Mouse (Mus musculus): Measurements from ENCODE around the gene Mmp11.

Gene Mmp11

DNA sequence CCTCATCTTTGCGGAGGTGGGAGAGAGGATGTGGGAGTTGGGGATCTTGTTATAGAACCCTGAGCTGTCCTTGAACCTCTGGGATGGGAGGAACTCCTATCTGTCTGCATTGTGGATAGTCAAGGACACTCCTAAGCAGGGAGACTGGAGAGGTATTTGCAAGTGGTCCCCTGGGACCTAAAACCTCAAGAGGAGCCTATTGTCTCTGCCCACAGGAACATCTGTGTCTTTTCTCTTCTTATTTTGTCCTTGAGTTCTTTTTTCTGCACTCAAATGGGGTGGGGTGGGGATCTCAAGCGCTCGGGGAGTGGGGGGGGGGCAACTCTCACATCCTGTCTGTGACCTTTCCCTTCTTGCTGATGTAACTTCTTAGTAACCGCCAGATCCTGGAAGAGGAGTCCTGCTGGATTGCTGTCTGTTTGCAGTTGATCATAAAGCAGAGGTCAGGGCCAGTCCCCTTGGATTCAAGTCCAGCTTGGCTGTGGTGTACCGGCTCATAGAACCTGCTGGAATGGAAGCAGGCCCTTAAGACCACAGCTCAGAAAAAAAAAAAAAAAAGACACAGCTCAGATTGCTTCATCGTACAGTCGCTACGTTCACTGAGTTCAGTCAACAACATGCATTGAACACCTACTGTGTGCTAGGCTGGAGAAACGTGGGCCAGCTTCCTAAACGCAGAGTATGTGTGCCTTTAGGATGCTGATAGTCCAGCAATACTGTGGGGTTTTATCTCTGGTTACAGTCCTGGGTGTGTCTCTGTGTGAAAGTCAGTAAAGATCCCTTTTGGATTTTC, 1.8 kb upstream of the Mmp11 start:
- in situ Hi-C loops (cut with MboI): no loop called here

DNA sequence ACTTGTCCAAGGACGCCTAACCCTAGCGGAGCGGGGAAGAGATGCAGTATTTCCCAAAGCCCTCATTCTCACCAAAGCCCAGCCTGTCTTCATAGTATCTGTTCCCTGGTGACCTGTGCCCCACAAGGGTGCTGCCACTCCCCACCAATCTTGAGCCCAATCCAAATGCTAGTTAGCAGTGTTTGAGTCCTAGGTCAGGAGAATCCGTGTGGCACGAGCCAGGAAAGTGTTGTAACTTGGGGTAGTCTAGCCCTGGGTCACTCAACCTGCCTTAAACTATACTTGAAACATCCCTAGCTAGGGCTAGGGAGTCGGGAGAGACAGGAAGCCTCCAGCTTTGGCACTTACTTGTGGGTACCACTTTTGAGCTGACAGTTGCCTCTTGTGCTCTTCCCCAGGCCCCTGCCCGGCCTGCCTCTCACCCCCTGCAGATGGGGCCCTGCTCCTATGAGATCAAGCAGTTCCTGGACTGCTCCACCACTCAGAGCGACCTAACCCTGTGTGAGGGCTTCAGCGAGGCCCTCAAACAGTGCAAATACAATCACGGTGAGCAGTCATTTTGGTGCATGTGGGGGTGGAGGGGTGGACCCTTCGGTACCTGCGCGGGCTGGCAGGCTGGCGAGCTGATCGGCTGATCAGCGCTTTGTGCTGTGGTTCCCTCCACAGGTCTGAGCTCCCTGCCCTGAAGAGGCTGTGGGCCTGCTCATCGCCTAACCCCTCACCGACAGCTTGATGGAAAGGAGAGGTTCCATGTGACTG, 792 bp upstream of the Mmp11 start:
- in situ Hi-C loops (cut with MboI): no loop called here

DNA sequence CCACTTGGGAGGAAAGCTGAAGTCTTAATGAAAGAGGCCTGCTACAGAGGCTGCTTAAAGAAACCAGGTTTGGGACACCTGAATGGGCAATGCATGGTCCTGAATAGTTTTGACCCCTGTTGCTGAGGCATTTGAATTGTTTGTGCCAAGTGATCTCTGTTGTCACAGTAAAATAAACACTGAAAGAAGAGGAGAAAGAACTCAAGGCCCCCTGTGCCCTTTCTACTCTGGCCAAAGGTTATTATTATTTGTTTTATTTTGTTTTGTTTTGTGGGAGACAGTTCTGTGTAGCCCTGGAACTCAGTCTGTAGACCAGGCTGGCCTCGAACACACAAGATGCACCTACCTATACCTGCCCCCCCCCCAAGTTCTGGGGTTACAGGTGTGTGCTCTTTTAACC, 1.3 kb downstream of the Mmp11 start:
- in situ Hi-C loops (cut with MboI): no loop called here

DNA sequence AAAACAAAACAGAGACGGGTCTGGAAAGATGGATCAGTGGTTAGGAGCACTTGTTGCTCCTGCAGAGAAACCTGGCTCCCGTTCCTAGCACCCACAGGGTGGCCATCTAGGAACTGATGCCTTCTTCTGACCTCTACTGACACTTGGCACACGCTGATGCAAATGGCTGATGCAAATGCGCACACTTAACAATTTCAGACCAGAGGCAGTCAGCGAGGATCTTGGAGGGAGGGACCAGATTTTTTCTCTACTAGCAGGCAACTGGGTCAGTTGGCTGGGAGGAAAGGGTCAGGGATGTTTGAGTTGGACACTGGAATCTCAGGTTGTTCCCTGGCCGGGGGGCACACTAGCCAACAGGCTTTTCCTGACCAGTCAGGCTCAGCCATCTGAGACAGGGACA, 3.4 kb downstream of the Mmp11 start, which contains the start of gene Chchd10:
Gene Chchd10 (plus strand): TSS at position 240 of the 400 bp plus-strand sequence.
- in situ Hi-C loops (cut with MboI): no loop called here

DNA sequence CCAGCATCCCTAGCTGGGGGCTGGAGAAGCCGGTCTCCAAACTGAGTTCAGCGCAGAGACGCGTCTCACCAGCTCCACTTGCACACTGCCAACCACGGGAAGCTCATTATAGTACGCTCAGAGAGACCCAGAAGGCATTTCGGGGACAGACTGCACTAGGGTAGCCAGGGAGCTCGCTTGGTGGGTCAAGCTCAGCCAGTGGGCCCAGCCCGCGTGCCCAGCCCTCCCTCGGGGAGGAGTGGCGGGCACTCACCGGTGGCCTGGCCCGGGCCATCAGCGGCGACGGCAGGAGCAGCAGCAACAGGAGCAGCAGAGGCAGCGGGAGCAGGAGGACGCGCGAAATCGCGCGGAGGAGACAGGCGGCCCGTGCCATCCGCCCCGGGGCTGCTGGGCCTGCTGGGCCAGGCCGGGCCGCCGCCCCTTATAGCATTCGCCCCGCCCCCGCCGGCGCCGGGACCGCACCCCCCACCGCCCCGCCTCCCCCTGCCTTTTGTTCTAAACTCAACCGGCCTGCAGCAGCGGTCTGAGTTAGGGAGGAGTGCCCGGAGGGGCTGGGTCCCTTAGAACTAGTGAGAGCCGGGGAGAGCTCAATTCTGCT, 4.1 kb downstream of the Mmp11 start:
- in situ Hi-C loops (cut with MboI): no loop called here

DNA sequence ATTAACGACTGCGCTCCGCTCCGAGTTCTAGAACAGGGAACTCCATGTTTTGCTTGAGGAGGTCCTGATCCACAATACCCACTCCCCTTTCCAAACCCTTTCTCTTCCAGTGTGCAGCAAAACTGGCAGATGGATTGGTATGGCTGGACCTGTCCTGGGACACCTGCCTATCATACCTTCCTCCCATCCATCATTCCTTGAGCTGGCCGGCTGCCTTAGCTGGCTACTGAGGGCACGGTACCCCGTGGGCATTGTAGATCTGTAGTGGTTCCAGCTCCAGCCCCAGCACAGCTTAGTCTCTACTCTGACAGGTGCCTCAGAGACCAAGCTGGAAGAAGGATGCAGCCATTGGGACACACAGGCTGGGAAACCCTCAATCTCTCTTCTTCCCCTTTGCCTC, 5.0 kb downstream of the Mmp11 start:
- in situ Hi-C loops (cut with MboI): no loop called here

DNA sequence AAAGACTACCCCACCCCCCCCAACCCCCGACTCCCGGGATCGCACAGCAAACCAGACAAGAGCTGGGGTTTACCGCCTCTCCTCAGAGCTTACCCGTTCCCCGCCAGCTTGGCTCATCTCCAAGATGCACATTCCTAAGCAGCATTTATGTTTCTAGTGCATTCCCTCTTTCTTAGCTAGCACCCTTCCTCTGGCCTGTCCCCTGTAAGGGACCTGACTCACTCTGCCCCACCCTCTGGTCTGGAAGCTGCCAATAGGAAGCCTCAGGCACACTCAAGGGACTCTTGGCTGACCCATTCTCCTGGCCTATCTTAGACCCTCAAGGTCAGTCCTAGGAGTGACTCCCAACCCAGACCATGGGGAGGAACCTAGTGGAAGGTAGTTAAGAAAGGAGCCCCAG, 6.0 kb downstream of the Mmp11 start:
- in situ Hi-C loops (cut with MboI): no loop called here

DNA sequence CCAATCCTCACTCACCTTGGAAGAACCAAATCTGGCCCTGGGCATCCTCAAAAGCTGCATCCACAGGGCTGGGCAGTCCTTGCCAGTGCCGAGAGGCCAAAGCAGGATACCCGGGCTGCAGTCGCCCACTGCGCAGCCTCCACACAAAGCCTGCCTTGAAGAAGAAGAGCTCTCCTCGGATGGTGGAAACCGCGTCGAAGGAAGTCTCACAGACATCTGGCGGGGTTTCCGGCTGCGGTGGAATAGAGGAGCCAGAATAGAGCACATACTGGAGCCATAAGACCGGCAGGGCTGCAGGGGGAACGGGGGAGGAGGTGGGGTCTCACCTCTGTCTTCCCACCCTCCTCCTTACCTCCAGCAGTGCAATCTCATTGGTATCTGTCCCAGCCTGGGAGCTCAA, 9.9 kb downstream of the Mmp11 start:
- in situ Hi-C loops (cut with MboI): no loop called here

DNA sequence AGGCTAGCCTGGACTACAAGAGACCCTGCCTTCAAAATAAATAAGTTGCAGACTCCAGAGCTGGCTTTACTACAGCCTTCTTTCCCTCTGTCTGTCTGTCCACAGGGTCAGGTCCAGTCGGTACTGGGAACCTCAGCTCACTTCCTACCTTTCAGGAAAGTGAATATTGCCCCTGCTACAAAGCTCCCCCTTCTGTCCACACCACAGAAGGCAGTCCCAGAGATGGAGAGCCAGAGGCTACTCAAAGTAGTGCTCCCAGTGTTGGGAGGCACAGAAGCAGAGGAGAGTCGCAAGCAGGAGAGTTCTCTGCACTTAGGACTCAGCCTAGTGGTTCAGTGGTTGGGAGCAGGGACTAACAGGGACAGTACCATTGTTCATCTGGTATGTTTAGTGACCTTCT, 12.0 kb downstream of the Mmp11 start:
- in situ Hi-C loops (cut with MboI): no loop called here

DNA sequence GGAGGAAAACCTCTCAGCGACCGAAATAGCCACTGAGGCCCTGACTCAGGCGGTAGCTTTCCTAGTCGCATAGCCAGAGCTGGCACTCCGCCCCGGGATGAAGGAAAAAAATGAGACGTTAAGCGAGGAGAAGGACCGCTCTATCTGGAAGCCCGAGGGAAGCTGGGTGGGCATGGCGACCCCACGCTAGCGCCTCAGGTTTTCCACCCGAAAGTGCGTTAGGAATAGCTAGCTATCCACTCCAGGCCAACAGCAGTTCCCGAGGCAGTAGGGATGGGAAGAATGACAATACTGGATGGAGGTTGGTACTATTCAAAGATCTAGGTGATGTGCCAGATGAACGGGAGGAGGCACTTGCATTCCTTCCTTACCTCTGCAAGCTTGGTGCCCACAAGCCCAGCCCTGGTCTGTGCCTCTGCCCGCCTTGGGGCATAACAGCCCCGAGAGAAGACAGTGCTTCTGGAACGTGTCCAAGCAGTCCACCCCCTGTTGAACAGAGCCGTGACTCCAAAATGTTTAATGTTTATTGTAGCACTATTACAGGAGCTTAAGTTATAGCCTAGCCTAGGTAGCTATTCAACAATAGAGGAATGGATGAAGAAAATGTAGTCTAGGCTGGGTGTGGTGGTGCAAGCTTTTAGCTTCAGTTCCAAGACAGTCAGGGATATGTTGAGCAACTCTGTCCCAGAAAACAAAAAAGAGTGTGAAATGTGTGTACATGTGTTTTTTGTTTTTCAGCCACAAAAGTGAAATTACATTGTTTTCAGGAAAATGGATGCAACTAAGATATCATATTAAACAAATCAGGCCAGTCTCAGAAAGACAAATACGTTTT, 14.4 kb downstream of the Mmp11 start:
- in situ Hi-C loops (cut with MboI): no loop called here

DNA sequence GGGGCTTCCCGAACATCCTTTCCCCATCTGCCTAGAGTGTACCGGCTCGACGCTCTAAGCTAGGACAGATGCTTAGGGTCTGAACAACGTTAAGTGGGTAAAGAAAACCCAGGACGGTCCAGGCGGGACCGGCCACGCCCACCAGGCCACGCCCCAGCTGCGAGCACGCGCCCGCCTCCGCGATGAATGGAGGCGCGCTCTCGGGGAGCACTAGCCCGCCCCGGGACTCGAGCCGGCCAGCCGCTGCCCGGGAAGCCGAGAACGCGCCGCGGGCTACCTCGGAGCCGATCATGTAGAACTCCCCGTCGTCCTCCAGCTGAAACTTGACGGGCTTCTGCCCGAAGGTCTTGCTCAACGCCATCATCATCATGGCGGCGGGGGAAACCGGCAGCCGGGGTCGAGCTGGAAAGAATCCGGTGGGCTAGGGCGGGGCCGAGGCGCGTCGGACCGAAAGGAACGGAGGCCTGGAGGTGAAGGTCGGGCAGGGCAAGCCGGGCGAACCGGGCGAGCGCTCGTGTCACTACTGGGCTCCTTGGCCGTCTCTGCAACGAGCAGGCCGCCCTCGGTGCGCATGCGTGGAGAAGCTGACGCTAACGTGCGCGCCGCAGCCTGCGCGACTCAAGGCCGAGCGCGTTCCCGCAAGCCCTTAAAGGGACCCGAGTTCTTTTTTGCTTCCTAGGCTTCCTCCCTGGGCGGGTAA, 15.1 kb downstream of the Mmp11 start, which contains the start of gene Smarcb1:
Gene Smarcb1 (minus strand): TSS at position 592 of the 700 bp plus-strand sequence.
- in situ Hi-C loops (cut with MboI): no loop called here

DNA sequence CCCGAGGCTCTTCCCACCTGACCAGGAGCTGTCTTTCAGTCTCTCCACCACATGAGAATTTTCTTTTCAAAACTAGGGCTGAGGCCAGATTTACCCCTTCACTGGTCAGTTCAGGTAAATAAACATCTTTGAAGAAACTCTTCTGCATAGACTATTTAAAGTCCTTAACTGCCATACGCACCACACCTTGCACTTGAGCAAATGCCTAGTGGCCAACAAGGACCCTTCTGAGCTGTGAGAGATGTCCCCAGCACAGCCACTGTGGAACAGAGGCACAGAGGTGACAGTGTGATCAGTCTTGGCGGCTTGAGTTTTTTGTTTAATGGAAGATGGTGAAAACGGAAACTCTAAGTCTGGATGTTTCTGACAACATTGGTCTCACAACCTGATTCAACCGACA, 17.3 kb downstream of the Mmp11 start:
- in situ Hi-C loops (cut with MboI): no loop called here

DNA sequence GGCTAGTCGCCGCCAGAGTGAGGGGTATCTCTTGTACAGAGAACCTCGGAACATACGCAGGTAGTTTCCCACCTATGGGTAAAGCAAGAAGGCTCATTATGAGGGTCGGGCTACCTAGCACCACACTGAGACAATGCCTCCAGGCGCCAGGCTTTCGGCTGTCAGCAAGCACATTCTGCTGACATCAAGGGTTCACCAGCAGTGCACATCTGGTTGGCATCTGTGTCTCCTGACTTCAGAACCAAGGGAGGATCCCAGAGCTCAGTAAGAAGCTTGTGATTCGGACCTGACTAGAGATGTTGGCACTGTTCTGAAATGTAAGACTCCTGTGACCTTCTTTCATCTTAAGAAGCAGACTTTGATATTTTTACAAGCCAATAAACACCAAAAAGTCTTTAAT, 19.5 kb downstream of the Mmp11 start:
- in situ Hi-C loops (cut with MboI): no loop called here

DNA sequence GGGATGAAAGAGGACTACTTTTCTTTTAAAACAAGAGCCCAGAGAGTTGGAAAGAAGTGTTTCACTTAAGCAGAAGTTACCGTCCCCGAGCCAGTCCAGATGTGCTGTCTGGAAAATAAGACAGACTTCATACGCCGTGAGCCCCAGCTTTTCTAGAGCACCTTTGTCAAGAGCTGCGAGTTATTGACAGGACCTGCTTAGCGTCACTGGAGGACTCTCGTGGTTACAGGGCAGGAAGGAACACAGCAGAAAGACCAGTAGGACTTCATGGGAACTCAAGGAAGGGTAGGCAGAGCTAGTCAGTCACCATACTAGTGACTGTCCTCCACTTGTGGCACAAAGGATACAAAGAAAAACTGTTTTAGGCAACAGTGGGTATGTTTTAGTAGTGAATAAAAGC, 20.7 kb downstream of the Mmp11 start:
- in situ Hi-C loops (cut with MboI): no loop called here

DNA sequence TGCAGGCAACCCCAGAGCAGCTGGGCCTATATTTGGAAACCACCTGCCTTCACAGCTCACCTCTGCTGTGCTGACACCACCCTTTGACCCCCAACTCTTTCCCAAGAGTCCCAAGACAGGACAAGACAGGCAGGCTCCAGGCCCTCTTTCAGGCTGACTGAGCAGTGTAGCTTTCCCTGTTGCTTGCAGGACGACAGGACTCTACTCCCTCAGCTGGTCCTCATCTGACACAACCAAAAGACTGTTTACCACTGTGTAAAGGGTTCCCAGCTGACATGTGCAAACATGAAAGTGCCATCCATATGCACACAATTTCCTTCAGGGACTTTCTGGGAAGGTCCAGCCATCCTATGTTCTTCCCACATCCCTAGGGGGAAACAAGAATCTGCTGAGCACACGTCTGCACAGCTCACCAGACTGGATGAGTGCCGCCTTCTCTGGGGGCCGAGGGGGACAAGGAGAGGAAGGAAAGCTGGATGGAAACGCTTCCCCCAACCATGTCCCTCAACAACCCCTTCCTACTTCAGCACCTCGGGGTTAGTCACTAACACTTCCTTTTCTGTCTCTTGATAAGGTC, 23.2 kb downstream of the Mmp11 start:
- in situ Hi-C loops (cut with MboI): no loop called here

DNA sequence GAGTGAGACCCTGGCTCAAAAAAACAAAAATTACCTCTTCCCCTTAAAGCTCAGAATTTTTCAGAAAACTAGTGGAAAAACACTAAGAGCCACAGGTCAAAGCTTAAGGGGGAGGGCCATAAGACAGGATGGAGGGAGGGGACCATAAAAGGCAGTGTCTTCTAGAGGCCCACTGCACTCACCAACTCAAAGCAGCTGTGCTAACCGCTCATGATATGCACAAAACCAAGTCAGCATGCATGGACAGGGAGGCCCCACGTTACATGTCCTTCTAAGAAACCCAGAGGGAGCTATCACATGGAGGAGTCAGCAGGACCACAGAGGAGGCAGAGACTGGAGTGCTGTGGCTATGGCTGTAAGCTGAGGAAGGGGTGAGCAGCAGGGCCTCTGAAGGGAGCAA, 25.6 kb downstream of the Mmp11 start:
- in situ Hi-C loops (cut with MboI): no loop called here

DNA sequence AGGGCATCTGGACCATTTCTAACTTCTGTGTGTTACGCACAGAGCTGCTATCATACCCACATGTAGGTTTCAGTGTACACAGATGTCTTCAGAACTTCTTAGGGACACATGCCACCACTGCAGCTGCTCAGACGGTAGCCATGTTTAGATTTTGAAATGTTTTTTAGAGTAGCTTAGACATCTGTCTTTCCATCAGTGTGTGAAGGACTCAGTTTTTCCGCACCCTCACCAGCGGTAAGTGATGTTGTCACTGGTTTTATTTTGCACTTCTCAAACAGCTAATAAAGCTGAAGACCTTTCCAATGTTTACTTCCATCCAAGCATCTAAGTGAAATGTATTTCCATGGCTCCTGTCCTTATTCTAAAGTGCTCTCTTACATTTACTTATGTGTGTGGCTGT, 29.4 kb downstream of the Mmp11 start:
- in situ Hi-C loops (cut with MboI): no loop called here

DNA sequence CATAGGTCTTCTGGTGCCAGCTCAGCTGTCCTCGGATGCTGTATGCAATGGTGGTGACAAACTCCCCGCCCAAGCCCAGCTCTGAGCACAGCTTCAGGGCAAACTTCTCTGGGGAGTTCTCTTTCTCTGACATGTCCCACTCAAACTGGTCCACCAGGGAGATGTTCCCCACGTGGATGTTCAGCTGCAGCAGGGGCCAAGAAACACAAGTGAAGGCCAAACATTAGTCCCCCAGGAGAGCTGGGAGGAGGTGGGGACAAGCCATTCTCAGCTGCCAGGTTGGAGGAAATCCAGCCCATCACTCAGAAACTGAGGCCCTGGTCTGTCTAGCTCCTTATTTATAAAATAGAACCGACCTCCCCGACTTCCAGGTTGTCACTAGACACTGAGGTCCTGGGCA, 31.9 kb downstream of the Mmp11 start:
- in situ Hi-C loops (cut with MboI): no loop called here

DNA sequence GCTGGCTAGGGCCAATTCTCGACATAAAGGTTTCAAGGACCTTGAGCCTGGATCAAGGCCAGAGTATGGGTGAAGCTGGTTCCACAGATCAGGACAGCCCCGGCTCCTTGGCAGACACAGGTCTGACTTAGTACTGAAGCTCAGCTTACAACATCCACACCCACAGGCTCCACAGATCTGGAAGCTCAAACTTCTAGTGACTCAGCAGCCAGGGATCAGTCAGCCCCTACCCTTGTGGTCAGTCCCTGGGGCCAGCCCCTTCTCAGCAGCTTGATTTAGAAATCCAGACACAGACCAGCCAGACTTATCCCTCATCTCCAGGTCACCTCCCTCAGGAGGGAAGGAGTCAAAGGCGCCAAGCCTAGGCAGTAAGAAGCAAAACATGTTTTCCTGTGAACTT, 37.5 kb downstream of the Mmp11 start:
- in situ Hi-C loops (cut with MboI): loop anchor here (5.0 kb wide), 1 partner anchor 48 kb away; no protein-coding TSS in a partner anchor

DNA sequence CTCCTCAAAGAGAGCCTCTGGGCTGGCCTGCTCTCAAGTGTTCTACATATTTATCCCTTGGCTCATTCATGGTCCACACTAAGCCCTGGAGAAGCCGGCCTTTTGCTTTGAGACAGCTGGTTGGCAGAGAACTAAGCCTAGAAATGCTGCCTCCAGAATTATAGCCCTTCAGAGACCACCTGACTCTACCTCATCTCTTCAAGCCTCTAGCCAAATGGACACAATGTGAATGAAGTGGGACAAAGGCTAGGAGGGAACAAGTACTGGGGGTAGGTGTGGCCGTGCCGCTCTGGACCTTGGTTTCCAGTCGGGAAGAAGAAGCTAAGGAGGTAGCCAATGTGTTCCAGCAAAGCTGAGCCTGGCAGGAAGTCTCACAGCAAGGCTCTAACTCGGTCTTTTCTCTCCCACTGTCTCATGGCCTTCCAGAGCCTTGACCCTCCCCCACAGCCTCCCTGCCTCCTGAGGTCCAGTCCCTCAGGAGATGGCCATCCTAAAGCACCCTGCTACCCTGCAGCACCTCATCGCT, 38.2 kb downstream of the Mmp11 start:
- in situ Hi-C loops (cut with MboI): loop anchor here (5.0 kb wide), 1 partner anchor 49 kb away; no protein-coding TSS in a partner anchor

DNA sequence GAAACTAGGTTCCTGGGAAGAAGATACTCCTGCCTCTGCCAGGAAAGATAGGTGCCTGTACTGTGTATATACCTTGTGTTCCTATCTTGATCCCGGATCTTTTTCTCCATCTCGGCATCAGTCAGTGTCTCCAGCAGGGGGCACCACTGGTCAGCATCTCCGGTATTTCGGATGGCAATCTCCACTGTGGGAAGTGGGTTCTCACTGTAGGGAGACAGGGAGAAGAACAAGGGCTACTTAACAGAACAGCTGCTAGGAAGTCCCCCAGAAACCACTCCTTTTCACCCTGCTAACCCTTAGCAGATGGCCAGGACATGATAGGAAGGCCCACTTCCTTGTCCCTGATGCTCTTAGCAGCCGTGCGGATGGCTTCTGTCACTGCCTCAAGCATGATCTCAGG, 38.9 kb downstream of the Mmp11 start:
- in situ Hi-C loops (cut with MboI): loop anchor here (5.0 kb wide), 1 partner anchor 50 kb away; no protein-coding TSS in a partner anchor

Measured in mature B cell (primary cell).